In genomic region chr11:81236070-81236469, GRCm38 (mm10) we compare ENCODE assay signal across 14 mouse cellular contexts.
"Had no signal": no experiment of that assay in that cellular context is flagged by ENCODE, and none has a peak within 500 bp of the region (broad histone marks: within the 10 kb centered on the region; RNA-seq: fewer than 3 reads in every experiment).

No protein-coding gene starts in this region.

- H3K4me2 ChIP-seq: limb, embryonic 15.5 days; liver, embryonic 12.5 days; lung, embryonic 14.5 days; neural tube, embryonic 12.5 days had no signal

- H3K4me1 ChIP-seq: limb, embryonic 15.5 days; liver, embryonic 12.5 days; midbrain, embryonic 10.5 days had no signal

- H3K27ac ChIP-seq: layer of hippocampus, adult 2 months; left cerebral cortex, adult 2 months; limb, embryonic 15.5 days; liver, embryonic 12.5 days; midbrain, embryonic 10.5 days; neural tube, embryonic 12.5 days; stomach, postnatal 0 days had no signal

- H3K4me3 ChIP-seq: layer of hippocampus, adult 2 months; left cerebral cortex, adult 2 months; limb, embryonic 15.5 days; liver, embryonic 12.5 days; midbrain, embryonic 10.5 days; neural tube, embryonic 12.5 days had no signal

- H3K27me3 ChIP-seq: limb, embryonic 15.5 days; liver, embryonic 12.5 days; neural tube, embryonic 12.5 days had no signal

- H3K9me3 ChIP-seq: limb, embryonic 15.5 days; liver, embryonic 12.5 days; midbrain, embryonic 10.5 days; neural tube, embryonic 12.5 days had no signal

- ATAC-seq: liver, embryonic 12.5 days had no signal

- H3K9ac ChIP-seq: limb, embryonic 15.5 days; liver, embryonic 12.5 days; lung, embryonic 14.5 days; neural tube, embryonic 12.5 days had no signal

- DNase-seq: kidney, postnatal 10 days; kidney, postnatal 4 days; lung, embryonic 14.5 days; lung, postnatal 10 days; lung, postnatal 4 days; midbrain, embryonic 14.5 days; thymus, postnatal 4 days had no signal

- H3K36me3 ChIP-seq: limb, embryonic 15.5 days; liver, embryonic 12.5 days; midbrain, embryonic 10.5 days; neural tube, embryonic 12.5 days had no signal
